Mouse (Mus musculus) bone marrow macrophage, adult 2 months (primary cell): ENCODE measurements at regions not wholly inside any gene's neighbourhood (a gene's known extent, or its start where the extent isn't known, plus 50 kb on each side); places are given as distances from the start of the nearest gene placed in this dataset.

Source experiments
- CTCF ChIP-seq: IDR thresholded peaks from 2 replicates; pipeline ENCODE4 v1.5.1; 2012; ENCODE audit warnings: low read depth, mild to moderate bottlenecking, low read length, moderate library complexity
- POLR2A ChIP-seq: IDR thresholded peaks from 2 replicates; pipeline ENCODE4 v1.6.1; 2012; ENCODE audit warnings: mild to moderate bottlenecking, low read depth, low read length, borderline replicate concordance

DNA sequence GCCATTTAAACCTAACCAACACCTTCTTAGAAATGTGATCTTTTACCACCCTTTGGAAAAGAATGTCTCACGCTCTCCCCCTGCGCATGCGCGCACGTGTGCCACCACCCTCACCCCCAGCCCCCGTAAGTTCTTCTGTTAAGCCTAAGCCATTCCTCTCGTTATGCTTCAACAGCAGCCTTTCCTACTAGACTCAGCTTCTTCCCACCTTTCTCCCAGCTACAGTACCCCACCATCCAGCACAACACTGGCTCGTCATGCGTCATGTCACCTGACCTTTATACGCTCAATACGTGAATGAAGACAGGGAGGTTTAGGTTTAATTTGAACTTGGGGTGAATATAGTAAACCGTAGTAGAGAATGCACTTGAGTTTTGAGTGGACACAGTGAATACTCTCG is 55.8 kb upstream of the Mpp6 start:
- TF ChIP-seq CTCF (no peak), POLR2A (no peak)
